Mouse (Mus musculus) CH12.LX (cell line): Measurements from ENCODE around the gene Lpin2.

Experiments used
- CTCF ChIP-seq, 2 experiments: IDR thresholded peaks in 1 of 2; conservative IDR thresholded peaks in 1 of 2; 2 replicates each; pipeline ENCODE4 v1.5.1; 2011 to 2012; ENCODE audit warnings: low read depth in 2 of 2, low read length in 2 of 2, improper control_type of control experiment in 1 of 2, inconsistent platforms in 1 of 2, mild to moderate bottlenecking in 1 of 2, moderate library complexity in 1 of 2
- EP300 ChIP-seq: IDR thresholded peaks from 2 replicates; pipeline ENCODE4 v1.6.1; 2011; ENCODE audit warnings: low read length, improper control_type of control experiment
- JUN ChIP-seq: IDR thresholded peaks from 2 replicates; pipeline ENCODE4 v1.6.1; 2011; ENCODE audit warnings: low read depth, mild to moderate bottlenecking, low read length, improper control_type of control experiment, moderate library complexity; ENCODE audit not compliant: insufficient read depth
- MAFK ChIP-seq: IDR thresholded peaks from 2 replicates; pipeline ENCODE4 v1.6.1; 2011; ENCODE audit warnings: low read length, improper control_type of control experiment; ENCODE audit not compliant: insufficient replicate concordance
- MAX ChIP-seq: IDR thresholded peaks from 2 replicates; pipeline ENCODE4 v1.6.1; 2011; ENCODE audit warnings: low read length, improper control_type of control experiment
- MEF2A ChIP-seq: IDR thresholded peaks from 2 replicates; pipeline ENCODE4 v1.6.1; 2014; ENCODE audit warnings: low read depth, mild to moderate bottlenecking, inconsistent platforms, low read length, improper control_type of control experiment, borderline replicate concordance
- MYC ChIP-seq: IDR thresholded peaks from 2 replicates; pipeline ENCODE4 v1.6.1; 2011; ENCODE audit warnings: low read depth, mild to moderate bottlenecking, improper control_type of control experiment, low read length
- NELFE ChIP-seq: IDR thresholded peaks from 2 replicates; pipeline ENCODE4 v1.6.1; 2011; ENCODE audit warnings: low read depth, low read length, improper control_type of control experiment
- POLR2A ChIP-seq: IDR thresholded peaks from 2 replicates; pipeline ENCODE4 v1.6.1; 2011; ENCODE audit warnings: low read depth, mild to moderate bottlenecking, improper control_type of control experiment, low read length
- USF1 ChIP-seq: IDR thresholded peaks from 2 replicates; pipeline ENCODE4 v1.6.1; 2014; ENCODE audit warnings: low read depth, mild to moderate bottlenecking, inconsistent platforms, low read length, improper control_type of control experiment
- ZC3H11A ChIP-seq: IDR thresholded peaks from 2 replicates; pipeline ENCODE4 v1.6.1; 2012; ENCODE audit warnings: low read depth, mild to moderate bottlenecking, inconsistent platforms, low read length, improper control_type of control experiment

DNA sequence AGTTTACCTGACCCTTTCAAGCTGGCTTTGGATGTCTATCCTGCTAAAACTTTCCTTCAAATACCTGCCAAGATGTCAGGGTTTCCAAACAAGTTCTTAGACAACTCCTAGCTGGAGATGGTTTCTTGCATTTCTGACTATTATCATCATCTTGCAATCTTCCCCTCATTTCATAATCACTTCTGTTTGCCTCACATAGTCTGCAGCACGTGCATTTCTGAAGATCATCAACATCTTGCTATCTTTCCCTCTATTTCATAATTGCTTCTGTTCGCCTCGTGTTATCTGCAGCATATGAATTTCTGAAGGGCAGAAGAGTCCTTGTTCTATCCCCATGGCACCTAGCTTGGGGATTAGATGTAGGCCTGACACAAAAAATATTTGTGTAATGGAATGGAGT, 112.2 kb downstream of the Lpin2 start:
- TF ChIP-seq CTCF (conservative IDR thresholded peaks at IDR 0.05 in 1 of 2, IDR thresholded peaks at IDR 0.05 in 1 of 2; ENCODE audit: low read depth in 2 of 2, low read length in 2 of 2) (no peak), MEF2A (no peak), NELFE (no peak), JUN (no peak), ZC3H11A (no peak), EP300 (no peak), POLR2A (no peak), MAFK (no peak), MAX (no peak), USF1 (no peak), MYC (no peak)
